Mouse (Mus musculus) stomach, embryonic 15.5 days (tissue): Measurements from ENCODE around the gene AU018091. TPM values are rescaled to one million over a fixed set of nuclear protein-coding genes. Genes with fewer than 3 reads are reported as not detected.

ENCODE experiments used
- ATAC-seq: fragments of 200-750 bp; cut with Nextera tagmentation; 2 replicates; pipeline ENCODE4 v1.8.0; 2017; ENCODE audit warnings: low read depth, moderate number of reproducible peaks, moderate TSS enrichment; ENCODE audit not compliant: insufficient read depth, low FRiP score
- H3K27ac ChIP-seq: fragments of 300-500 bp; sonication (generic); 2 replicates; pipeline ENCODE4 v1.5.1; 2015; ENCODE audit warnings: mild to moderate bottlenecking, inconsistent platforms
- H3K27me3 ChIP-seq: fragments of 300-500 bp; sonication (generic); replicated peaks from 2 replicates; pipeline ENCODE4 v1.6.1; 2015; ENCODE audit warnings: inconsistent platforms
- H3K36me3 ChIP-seq: fragments of 300-500 bp; sonication (generic); 2 replicates; pipeline ENCODE4 v1.6.1; 2015; ENCODE audit warnings: inconsistent platforms
- H3K4me1 ChIP-seq: fragments of 300-500 bp; sonication (generic); 2 replicates; pipeline ENCODE4 v1.6.1; 2015; ENCODE audit warnings: inconsistent platforms
- H3K4me2 ChIP-seq: fragments of 300-500 bp; sonication (generic); 2 replicates; pipeline ENCODE4 v1.6.1; 2015; ENCODE audit warnings: mild to moderate bottlenecking, inconsistent platforms
- H3K4me3 ChIP-seq: fragments of 300-500 bp; sonication (generic); replicated peaks from 2 replicates; pipeline ENCODE4 v1.5.1; 2015; ENCODE audit warnings: inconsistent platforms
- H3K9ac ChIP-seq: fragments of 300-500 bp; sonication (generic); 2 replicates; pipeline ENCODE4 v1.6.1; 2015; ENCODE audit warnings: inconsistent platforms
- H3K9me3 ChIP-seq: fragments of 300-500 bp; sonication (generic); 2 replicates; pipeline ENCODE4 v1.6.1; 2016; ENCODE audit warnings: inconsistent platforms
- WGBS: fragments of 180-500 bp; shearing (Covaris S2); methylation state at CpG from one replicate; pipeline ENCODE4 v1.1.7; 2015; 5-methylcytosine and 5-hydroxymethylcytosine counted together
- polyA plus RNA-seq: library from polyadenylated mRNA; unstranded; fragments of >200 nt; fragmentation: Nextera tagmentation; extraction: Ambion mirVana; gene quantifications from 2 replicates; pipeline ENCODE4 v1.2.1, GENCODE M21; 2015

Gene AU018091
- 0.10 TPM in 1 of 2 replicates, not detected in the other for polyA plus RNA-seq

- ATAC-seq, result no peak
- whole genome bisulfite sequencing, result 72% methylated on average over 3 of the region's 3 CpGs
- H3K4me2 ChIP-seq, result no peak within 1 kb of the TSS
- no peaks in the 10 kb centered on the region for H3K4me1 ChIP-seq
- H3K36me3 ChIP-seq, result no peaks in the 10 kb centered on the region
- no peak within 1 kb of the TSS for H3K27ac ChIP-seq
- no peak within 1 kb of the TSS for H3K4me3 ChIP-seq
- no peaks in the 10 kb centered on the region for H3K9me3 ChIP-seq
- no peak within 1 kb of the TSS for H3K9ac ChIP-seq
- no peaks in the 10 kb centered on the region for H3K27me3 ChIP-seq
Measured at GRCm38 (mm10) chr7:3168925-3169324, at the start of gene AU018091. AU018091 (minus strand) TSS chr7:3169203.

- 18% methylated on average over 10 of the region's 10 CpGs for WGBS
- H3K4me2 ChIP-seq, result no peak overlapping the region
- ATAC-seq, result no peak
Measured at GRCm38 (mm10) chr7:3217546-3218056, 48.6 kb upstream of the AU018091 start.

GRCm38 (mm10) chr7:3216331-3216730 lies 47.3 kb upstream of the AU018091 start:
- no peak overlapping the region for H3K4me3 ChIP-seq
- 70% methylated on average over 3 of the region's 3 CpGs for WGBS
- H3K4me2 ChIP-seq, result no peak overlapping the region
- H3K27me3 ChIP-seq, result peaks cover 21% of the 10 kb centered on the region
- no peaks in the 10 kb centered on the region for H3K9me3 ChIP-seq
- no peak overlapping the region for H3K9ac ChIP-seq
- H3K36me3 ChIP-seq, result no peaks in the 10 kb centered on the region
- H3K27ac ChIP-seq, result no peak overlapping the region
- ATAC-seq, result no peak
- no peaks in the 10 kb centered on the region for H3K4me1 ChIP-seq

More at GRCm38 (mm10) chr7:3217546-3218056, 48.6 kb upstream of the AU018091 start:
- Histone ChIP-seq H3K36me3 (no peaks in the 10 kb centered on the region), H3K4me3 (no peak overlapping the region), H3K9ac (no peak overlapping the region), H3K9me3 (no peaks in the 10 kb centered on the region), H3K4me1 (no peaks in the 10 kb centered on the region), H3K27me3 (peaks cover 21% of the 10 kb centered on the region), H3K27ac (no peak overlapping the region)

GRCm38 (mm10) chr7:3213557-3213956 lies 44.6 kb upstream of the AU018091 start:
- Histone ChIP-seq H3K27ac (no peak overlapping the region), H3K4me3 (no peak overlapping the region), H3K36me3 (no peaks in the 10 kb centered on the region), H3K4me2 (no peak overlapping the region), H3K4me1 (no peaks in the 10 kb centered on the region), H3K9me3 (no peaks in the 10 kb centered on the region), H3K27me3 (0 out of 2 replicates have a peak, but pooled peaks cover 5% of the 10 kb centered on the region), H3K9ac (no peak overlapping the region)
- no peak for ATAC-seq
- WGBS, result 18% methylated on average over 3 of the region's 3 CpGs

GRCm38 (mm10) chr7:3213156-3213555 lies 44.2 kb upstream of the AU018091 start:
- Histone ChIP-seq H3K9ac (no peak overlapping the region), H3K4me3 (no peak overlapping the region), H3K4me1 (no peaks in the 10 kb centered on the region), H3K27ac (no peak overlapping the region), H3K27me3 (0 out of 2 replicates have a peak, but pooled peaks cover 5% of the 10 kb centered on the region), H3K9me3 (no peaks in the 10 kb centered on the region), H3K4me2 (no peak overlapping the region), H3K36me3 (no peaks in the 10 kb centered on the region)
- WGBS, result 50% methylated on average over 1 of the region's 1 CpGs
- ATAC-seq, result no peak

GRCm38 (mm10) chr7:3212002-3212790 lies 43.2 kb upstream of the AU018091 start:
- no peak overlapping the region for H3K4me3 ChIP-seq
- H3K36me3 ChIP-seq, result no peaks in the 10 kb centered on the region
- no peak overlapping the region for H3K27ac ChIP-seq
- ATAC-seq, result no peak
- no peak overlapping the region for H3K9ac ChIP-seq
- H3K4me1 ChIP-seq, result no peaks in the 10 kb centered on the region
- H3K27me3 ChIP-seq, result no peaks in the 10 kb centered on the region
- no peaks in the 10 kb centered on the region for H3K9me3 ChIP-seq
- no peak overlapping the region for H3K4me2 ChIP-seq
- WGBS, result 70% methylated on average over 12 of the region's 12 CpGs

- Histone ChIP-seq H3K9me3 (no peaks in the 10 kb centered on the region), H3K27me3 (no peaks in the 10 kb centered on the region), H3K27ac (no peak overlapping the region), H3K4me2 (no peak overlapping the region), H3K36me3 (no peaks in the 10 kb centered on the region), H3K4me3 (no peak overlapping the region), H3K9ac (no peak overlapping the region), H3K4me1 (no peaks in the 10 kb centered on the region)
- 74% methylated on average over 8 of the region's 8 CpGs for WGBS
- no peak for ATAC-seq
Measured at GRCm38 (mm10) chr7:3211518-3211917, 42.5 kb upstream of the AU018091 start.

- 47% methylated on average over 6 of the region's 6 CpGs for WGBS
- no peak overlapping the region for H3K4me2 ChIP-seq
- H3K4me1 ChIP-seq, result no peaks in the 10 kb centered on the region
- no peak overlapping the region for H3K27ac ChIP-seq
- no peaks in the 10 kb centered on the region for H3K9me3 ChIP-seq
- H3K27me3 ChIP-seq, result no peaks in the 10 kb centered on the region
- H3K9ac ChIP-seq, result no peak overlapping the region
- ATAC-seq, result no peak
- H3K36me3 ChIP-seq, result no peaks in the 10 kb centered on the region
- H3K4me3 ChIP-seq, result no peak overlapping the region
Measured at GRCm38 (mm10) chr7:3210605-3211004, 41.6 kb upstream of the AU018091 start.

GRCm38 (mm10) chr7:3206520-3206919 lies 37.5 kb upstream of the AU018091 start:
- Histone ChIP-seq H3K4me1 (no peaks in the 10 kb centered on the region), H3K9me3 (no peaks in the 10 kb centered on the region), H3K9ac (no peak overlapping the region), H3K36me3 (no peaks in the 10 kb centered on the region), H3K4me2 (no peak overlapping the region), H3K27ac (no peak overlapping the region), H3K4me3 (no peak overlapping the region), H3K27me3 (no peaks in the 10 kb centered on the region)
- ATAC-seq, result no peak
- 23% methylated on average over 4 of the region's 4 CpGs for WGBS

- Histone ChIP-seq H3K27me3 (no peaks in the 10 kb centered on the region), H3K4me1 (no peaks in the 10 kb centered on the region), H3K36me3 (no peaks in the 10 kb centered on the region), H3K27ac (no peak overlapping the region), H3K4me3 (no peak overlapping the region), H3K9me3 (no peaks in the 10 kb centered on the region), H3K4me2 (no peak overlapping the region), H3K9ac (no peak overlapping the region)
- no peak for ATAC-seq
- 79% methylated on average over 4 of the region's 4 CpGs for WGBS
Measured at GRCm38 (mm10) chr7:3204628-3205027, 35.6 kb upstream of the AU018091 start.

GRCm38 (mm10) chr7:3203890-3204289 lies 34.9 kb upstream of the AU018091 start:
- Histone ChIP-seq H3K27ac (no peak overlapping the region), H3K4me2 (no peak overlapping the region), H3K9me3 (no peaks in the 10 kb centered on the region), H3K4me1 (no peaks in the 10 kb centered on the region), H3K4me3 (no peak overlapping the region), H3K36me3 (no peaks in the 10 kb centered on the region), H3K9ac (no peak overlapping the region), H3K27me3 (no peaks in the 10 kb centered on the region)
- no peak for ATAC-seq
- WGBS, result 7% methylated on average over 3 of the region's 3 CpGs

GRCm38 (mm10) chr7:3201134-3201705 lies 32.2 kb upstream of the AU018091 start:
- Histone ChIP-seq H3K27ac (no peak overlapping the region), H3K9ac (no peak overlapping the region), H3K9me3 (no peaks in the 10 kb centered on the region), H3K4me3 (no peak overlapping the region), H3K4me1 (no peaks in the 10 kb centered on the region), H3K36me3 (no peaks in the 10 kb centered on the region), H3K4me2 (no peak overlapping the region), H3K27me3 (no peaks in the 10 kb centered on the region)
- no peak for ATAC-seq
- WGBS, result 22% methylated on average over 12 of the region's 12 CpGs
